Mouse (Mus musculus): ENCODE results near the gene Fut2. TPM values are rescaled to one million over a fixed set of nuclear protein-coding genes. Genes with fewer than 3 reads are reported as not detected.
"Not testable (repeated sequence)": the region's sequence is repeated elsewhere in the genome, so short reads cannot be mapped to it uniquely, and the experiment has no call there.

Gene Fut2
- polyA plus RNA-seq, 1 experiment = 1.3 TPM

DNA sequence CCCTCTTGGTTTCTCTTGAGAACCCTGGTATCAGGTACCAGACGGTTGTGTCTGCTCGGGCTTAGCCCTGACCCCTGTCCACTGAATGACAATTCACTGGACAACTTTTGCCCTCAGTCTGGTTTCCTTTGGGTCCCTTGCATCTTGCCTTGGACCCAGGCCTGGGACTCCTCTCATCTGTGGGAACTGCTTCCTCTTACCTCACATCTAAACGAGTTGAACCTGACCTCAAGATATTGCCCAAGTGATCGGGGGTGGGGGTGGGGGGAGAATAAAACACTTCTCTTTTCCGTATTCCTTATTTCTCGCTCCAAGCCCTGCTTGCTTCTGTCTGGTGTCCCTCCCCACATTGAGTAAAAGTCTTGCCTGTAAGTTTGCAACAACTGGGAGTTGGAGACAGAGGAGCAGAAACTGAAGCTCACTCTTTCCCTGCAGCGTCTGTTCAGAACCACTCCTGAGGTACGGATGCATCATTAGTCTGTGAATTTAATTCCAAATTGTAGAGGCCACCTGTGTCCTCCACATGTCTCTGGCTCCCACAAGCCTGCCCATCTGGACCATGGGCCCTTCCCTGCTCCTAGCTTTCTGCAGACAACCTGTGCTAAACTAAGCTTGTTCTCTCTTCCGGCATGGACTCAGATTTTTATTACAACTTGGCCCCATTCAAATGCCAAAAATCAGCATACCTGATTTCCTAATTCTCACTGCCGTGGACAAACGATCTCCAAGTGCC, 5.3 kb downstream of the Fut2 start:
- no peaks in the 10 kb centered on the region for H3K36me3 ChIP-seq (ENCODE audit: control insufficient read depth, insufficient read depth, low read length)
- no peak overlapping the region for H3K27ac ChIP-seq (ENCODE audit: control insufficient read depth, insufficient read depth, low read length)
- H3K4me3 ChIP-seq (ENCODE audit: control insufficient read depth, insufficient read depth, low read length) = no peak overlapping the region
- H3K4me1 ChIP-seq (replicated peaks; ENCODE audit: control insufficient read depth, insufficient read depth, low read length) = no peaks in the 10 kb centered on the region
- no peaks in the 10 kb centered on the region for H3K27me3 ChIP-seq (ENCODE audit: control insufficient read depth, insufficient read depth, low read length)
- 65% methylated on average over 11 of the region's 11 CpGs for WGBS
- DNase-seq = no peak
- TF ChIP-seq POLR2A (IDR thresholded peaks at IDR 0.05; ENCODE audit: control insufficient read depth, extremely low read depth, insufficient read depth, low read length, poor library complexity) (no peak), CTCF (IDR thresholded peaks at IDR 0.05; ENCODE audit: borderline replicate concordance, control insufficient read depth, extremely low read depth, insufficient read depth, low read length, poor library complexity) (no peak)

DNA sequence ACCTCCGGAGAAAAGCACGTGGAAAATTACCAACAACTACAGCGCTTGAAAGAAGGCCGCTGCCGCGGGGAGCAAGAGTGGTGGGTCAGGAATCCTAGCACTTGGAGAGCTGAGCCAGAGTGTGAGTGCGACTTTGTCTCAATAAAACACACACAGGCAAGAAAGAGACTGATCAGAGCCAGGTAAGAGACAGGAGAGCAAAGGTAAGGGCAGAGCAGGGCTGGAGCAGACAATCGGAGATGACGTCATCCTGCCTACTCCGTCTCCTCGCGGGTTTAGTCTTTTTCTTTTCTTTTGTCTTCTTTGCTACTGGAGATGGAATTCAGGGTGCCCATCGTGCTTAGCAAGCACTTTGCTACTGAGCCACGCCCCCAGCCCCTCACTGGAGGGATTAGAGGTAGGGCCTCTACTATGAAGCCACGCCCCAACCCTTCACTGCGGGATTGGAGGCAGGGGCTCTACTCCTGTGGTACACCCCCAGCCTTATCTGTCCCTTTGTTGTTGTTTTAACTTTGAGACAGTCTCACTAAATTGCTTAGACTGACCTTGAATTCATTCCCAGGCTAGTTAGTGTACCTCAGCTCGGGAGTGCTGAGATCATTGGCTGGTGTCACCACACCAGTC, 11.7 kb downstream of the Fut2 start:
- no peak overlapping the region for H3K4me3 ChIP-seq (ENCODE audit: control insufficient read depth, insufficient read depth, low read length)
- no peak for DNase-seq
- 75% methylated on average over 17 of the region's 17 CpGs for WGBS
- H3K36me3 ChIP-seq (ENCODE audit: control insufficient read depth, insufficient read depth, low read length) = no peaks in the 10 kb centered on the region
- H3K4me1 ChIP-seq (replicated peaks; ENCODE audit: control insufficient read depth, insufficient read depth, low read length) = no peaks in the 10 kb centered on the region
- H3K27ac ChIP-seq (ENCODE audit: control insufficient read depth, insufficient read depth, low read length) = no peak overlapping the region
- H3K27me3 ChIP-seq (ENCODE audit: control insufficient read depth, insufficient read depth, low read length) = no peaks in the 10 kb centered on the region
- no peak for TF ChIP-seq POLR2A (IDR thresholded peaks at IDR 0.05; ENCODE audit: control insufficient read depth, extremely low read depth, insufficient read depth, low read length, poor library complexity)
- TF ChIP-seq CTCF (IDR thresholded peaks at IDR 0.05; ENCODE audit: borderline replicate concordance, control insufficient read depth, extremely low read depth, insufficient read depth, low read length, poor library complexity) = no peak

DNA sequence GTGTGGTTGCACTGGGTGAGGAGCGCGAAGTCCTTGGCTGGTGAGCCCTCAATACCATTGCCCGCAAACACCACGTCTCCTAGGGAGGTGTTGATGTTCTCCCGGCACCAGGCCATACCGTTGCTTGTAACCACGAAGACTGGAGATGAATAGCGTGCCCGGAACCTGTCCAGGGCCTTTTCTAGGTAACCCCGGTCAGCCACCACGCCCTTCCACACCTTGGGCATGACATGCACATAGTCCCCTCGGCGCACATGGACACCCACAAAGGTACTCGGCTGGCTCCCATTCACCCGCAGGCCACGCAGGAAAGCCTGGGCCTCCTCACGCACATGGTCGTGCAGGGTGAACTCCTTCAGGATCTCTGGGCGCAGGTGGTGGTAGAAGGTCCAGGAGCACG, 15.7 kb downstream of the Fut2 start:
- DNase-seq; H3K4me1 ChIP-seq (replicated peaks; ENCODE audit: control insufficient read depth, insufficient read depth, low read length); H3K36me3 ChIP-seq (ENCODE audit: control insufficient read depth, insufficient read depth, low read length); H3K27ac ChIP-seq (ENCODE audit: control insufficient read depth, insufficient read depth, low read length); H3K27me3 ChIP-seq (ENCODE audit: control insufficient read depth, insufficient read depth, low read length); H3K4me3 ChIP-seq (ENCODE audit: control insufficient read depth, insufficient read depth, low read length): not testable (repeated sequence)
- WGBS = 95% methylated on average over 20 of the region's 20 CpGs

DNA sequence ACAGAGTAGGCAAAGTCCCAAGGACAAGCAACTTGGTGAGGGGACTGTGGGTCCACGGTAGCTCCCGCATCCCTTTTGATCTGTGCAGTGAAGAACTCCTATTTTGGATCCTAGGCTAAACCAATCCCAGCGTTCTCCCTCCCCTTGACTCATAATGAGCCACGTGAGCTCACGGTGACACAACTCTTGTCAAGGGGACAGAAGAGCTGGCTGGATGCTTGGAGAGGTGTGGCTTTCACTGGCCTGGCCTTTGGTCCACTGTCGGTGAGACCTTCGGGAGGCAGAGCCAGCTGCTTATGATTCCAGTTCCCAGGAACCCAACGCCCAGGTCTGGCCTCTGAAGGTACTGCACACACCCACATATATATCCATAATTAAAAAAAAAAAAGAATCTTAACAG, 16.8 kb downstream of the Fut2 start:
- H3K4me1 ChIP-seq (replicated peaks; ENCODE audit: control insufficient read depth, insufficient read depth, low read length) = peaks cover 4% of the 10 kb centered on the region
- TF ChIP-seq CTCF (IDR thresholded peaks at IDR 0.05; ENCODE audit: borderline replicate concordance, control insufficient read depth, extremely low read depth, insufficient read depth, low read length, poor library complexity) (no peak), POLR2A (IDR thresholded peaks at IDR 0.05; ENCODE audit: control insufficient read depth, extremely low read depth, insufficient read depth, low read length, poor library complexity) (no peak)
- no peaks in the 10 kb centered on the region for H3K36me3 ChIP-seq (ENCODE audit: control insufficient read depth, insufficient read depth, low read length)
- H3K27me3 ChIP-seq (ENCODE audit: control insufficient read depth, insufficient read depth, low read length) = no peaks in the 10 kb centered on the region
- DNase-seq = no peak
- H3K27ac ChIP-seq (ENCODE audit: control insufficient read depth, insufficient read depth, low read length) = no peak overlapping the region
- 90% methylated on average over 8 of the region's 8 CpGs for WGBS
- no peak overlapping the region for H3K4me3 ChIP-seq (ENCODE audit: control insufficient read depth, insufficient read depth, low read length)

DNA sequence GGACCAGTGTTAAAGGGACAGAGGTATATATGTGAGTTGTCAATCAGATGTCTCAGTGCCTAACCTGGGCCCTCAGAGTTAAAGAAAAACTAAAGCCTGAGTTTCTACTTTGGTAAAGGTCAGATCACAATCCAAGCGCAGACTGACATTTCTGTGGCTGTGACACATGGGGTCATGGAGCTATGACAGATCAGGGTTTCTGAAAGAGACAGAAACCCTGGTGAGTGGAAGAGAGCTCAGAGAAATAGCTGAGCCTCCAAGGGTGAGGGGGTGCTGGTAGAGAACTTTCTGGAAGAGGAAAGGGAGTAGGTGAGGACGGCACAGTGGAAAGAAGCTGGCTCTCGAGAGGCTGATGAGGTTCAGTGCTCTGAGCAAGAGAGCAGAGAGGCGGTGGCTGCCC, 19.5 kb downstream of the Fut2 start:
- 85% methylated on average over 4 of the region's 4 CpGs for WGBS
- Histone ChIP-seq H3K4me1 (replicated peaks; ENCODE audit: control insufficient read depth, insufficient read depth, low read length) (peaks cover 21% of the 10 kb centered on the region), H3K27ac (ENCODE audit: control insufficient read depth, insufficient read depth, low read length) (no peak overlapping the region), H3K36me3 (ENCODE audit: control insufficient read depth, insufficient read depth, low read length) (no peaks in the 10 kb centered on the region), H3K27me3 (ENCODE audit: control insufficient read depth, insufficient read depth, low read length) (no peaks in the 10 kb centered on the region), H3K4me3 (ENCODE audit: control insufficient read depth, insufficient read depth, low read length) (no peak overlapping the region)
- DNase-seq = no peak
- no peak for TF ChIP-seq CTCF (IDR thresholded peaks at IDR 0.05; ENCODE audit: borderline replicate concordance, control insufficient read depth, extremely low read depth, insufficient read depth, low read length, poor library complexity)
- no peak for TF ChIP-seq POLR2A (IDR thresholded peaks at IDR 0.05; ENCODE audit: control insufficient read depth, extremely low read depth, insufficient read depth, low read length, poor library complexity)

DNA sequence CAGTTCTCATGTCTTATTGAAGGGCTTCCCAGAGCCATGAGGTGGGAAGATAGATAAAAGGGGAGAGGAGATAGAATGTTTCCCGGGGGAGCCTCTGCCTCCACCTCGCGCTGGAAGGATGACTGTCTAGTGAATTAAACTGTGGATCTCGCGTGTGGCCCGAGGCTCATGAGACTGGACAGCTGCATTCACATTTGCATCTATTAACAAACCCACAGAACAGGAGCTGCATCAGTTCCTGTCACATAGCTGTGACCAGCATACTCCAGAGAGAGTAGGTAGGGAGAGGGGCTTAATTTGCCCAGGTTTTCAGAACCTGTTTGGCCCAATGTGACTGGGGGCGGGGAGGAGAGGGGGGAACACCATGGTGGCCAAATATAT, 20.6 kb downstream of the Fut2 start:
- no peaks in the 10 kb centered on the region for H3K36me3 ChIP-seq (ENCODE audit: control insufficient read depth, insufficient read depth, low read length)
- TF ChIP-seq POLR2A (IDR thresholded peaks at IDR 0.05; ENCODE audit: control insufficient read depth, extremely low read depth, insufficient read depth, low read length, poor library complexity) = no peak
- no peak for TF ChIP-seq CTCF (IDR thresholded peaks at IDR 0.05; ENCODE audit: borderline replicate concordance, control insufficient read depth, extremely low read depth, insufficient read depth, low read length, poor library complexity)
- 94% methylated on average over 7 of the region's 7 CpGs for WGBS
- H3K27ac ChIP-seq (ENCODE audit: control insufficient read depth, insufficient read depth, low read length) = no peak overlapping the region
- H3K27me3 ChIP-seq (ENCODE audit: control insufficient read depth, insufficient read depth, low read length) = no peaks in the 10 kb centered on the region
- H3K4me3 ChIP-seq (ENCODE audit: control insufficient read depth, insufficient read depth, low read length) = no peak overlapping the region
- peaks cover 21% of the 10 kb centered on the region for H3K4me1 ChIP-seq (replicated peaks; ENCODE audit: control insufficient read depth, insufficient read depth, low read length)
- no peak for DNase-seq

Measured in thymus, adult 2 months (tissue).